Mouse (Mus musculus) lung, postnatal 36 days (tissue): ENCODE measurements at regions not wholly inside any gene's neighbourhood (a gene's known extent, or its start where the extent isn't known, plus 50 kb on each side); places are given as distances from the start of the nearest gene placed in this dataset.

Source experiments
- DNase-seq: peaks from one replicate; pipeline ENCODE4 v3.0.0; 2022; ENCODE audit warnings: mixed read lengths

GRCm38 (mm10) chr13:101287131-101287530, 453.9 kb upstream of the Slc30a5 start:
- no peak for DNase-seq

- no peak for DNase-seq
Measured at GRCm38 (mm10) chr13:101286029-101286917, 453.0 kb upstream of the Slc30a5 start.

GRCm38 (mm10) chr13:101278127-101278526, 444.9 kb upstream of the Slc30a5 start:
- DNase-seq: no peak

GRCm38 (mm10) chr13:101276766-101277165, 443.5 kb upstream of the Slc30a5 start:
- no peak for DNase-seq

- no peak for DNase-seq
Measured at GRCm38 (mm10) chr13:101274470-101275141, 441.4 kb upstream of the Slc30a5 start.

- DNase-seq: no peak
Measured at GRCm38 (mm10) chr13:101273321-101273720, 440.1 kb upstream of the Slc30a5 start.

GRCm38 (mm10) chr13:101253698-101254468, 420.7 kb upstream of the Slc30a5 start:
- no peak for DNase-seq

- DNase-seq: no peak
Measured at GRCm38 (mm10) chr13:101249369-101249768, 416.1 kb upstream of the Slc30a5 start.

GRCm38 (mm10) chr13:101244326-101244725, 411.1 kb upstream of the Slc30a5 start:
- DNase-seq: no peak

GRCm38 (mm10) chr13:101238860-101239259, 405.6 kb upstream of the Slc30a5 start:
- no peak for DNase-seq

- DNase-seq: no peak
Measured at GRCm38 (mm10) chr13:101237035-101237434, 403.8 kb upstream of the Slc30a5 start.

- DNase-seq: no peak
Measured at GRCm38 (mm10) chr13:101235846-101236245, 402.6 kb upstream of the Slc30a5 start.

- no peak for DNase-seq
Measured at GRCm38 (mm10) chr13:101235110-101235509, 401.9 kb upstream of the Slc30a5 start.

GRCm38 (mm10) chr13:101234550-101234949, 401.3 kb upstream of the Slc30a5 start:
- no peak for DNase-seq

GRCm38 (mm10) chr13:101233843-101234281, 400.6 kb upstream of the Slc30a5 start:
- no peak for DNase-seq

GRCm38 (mm10) chr13:101233181-101233842, 400.1 kb upstream of the Slc30a5 start:
- DNase-seq: peak; percentile 42

GRCm38 (mm10) chr13:101229861-101230260, 396.6 kb upstream of the Slc30a5 start:
- no peak for DNase-seq

- no peak for DNase-seq
Measured at GRCm38 (mm10) chr13:101225366-101225765, 392.1 kb upstream of the Slc30a5 start.

- no peak for DNase-seq
Measured at GRCm38 (mm10) chr13:101221331-101222043, 388.3 kb upstream of the Slc30a5 start.

GRCm38 (mm10) chr13:101219568-101219967, 386.3 kb upstream of the Slc30a5 start:
- no peak for DNase-seq

GRCm38 (mm10) chr13:101216897-101217480, 383.8 kb upstream of the Slc30a5 start:
- DNase-seq: peak; percentile 7
